Mouse (Mus musculus): Measurements from ENCODE around the gene Krtap16-1.

The Krtap16-1 gene

DNA sequence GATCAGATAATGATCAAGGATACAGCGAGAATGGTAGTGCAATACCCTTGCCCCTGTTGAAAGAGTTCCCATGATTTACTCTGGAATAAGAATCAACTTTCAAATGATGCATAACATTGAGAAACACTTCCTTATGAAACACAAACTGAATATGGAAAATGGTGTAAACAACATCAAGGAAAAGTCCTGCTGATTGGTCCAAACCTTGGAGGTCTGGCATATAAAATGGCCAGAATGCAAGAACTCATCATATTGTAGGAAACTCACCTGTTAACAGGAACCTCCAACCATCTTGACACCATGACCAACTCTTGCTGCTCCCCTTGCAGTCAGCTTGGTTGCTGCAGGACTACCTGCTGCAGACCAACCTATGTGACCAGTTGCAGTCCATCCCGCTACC lies 38.2 kb downstream of the Krtap16-1 start, which contains the start of gene Krtap9-5:
Gene Krtap9-5, plus strand, starts transcription at position 301 of the 400 bp plus-strand sequence.
- no peak for DNase-seq (ENCODE audit: low spot score)

DNA sequence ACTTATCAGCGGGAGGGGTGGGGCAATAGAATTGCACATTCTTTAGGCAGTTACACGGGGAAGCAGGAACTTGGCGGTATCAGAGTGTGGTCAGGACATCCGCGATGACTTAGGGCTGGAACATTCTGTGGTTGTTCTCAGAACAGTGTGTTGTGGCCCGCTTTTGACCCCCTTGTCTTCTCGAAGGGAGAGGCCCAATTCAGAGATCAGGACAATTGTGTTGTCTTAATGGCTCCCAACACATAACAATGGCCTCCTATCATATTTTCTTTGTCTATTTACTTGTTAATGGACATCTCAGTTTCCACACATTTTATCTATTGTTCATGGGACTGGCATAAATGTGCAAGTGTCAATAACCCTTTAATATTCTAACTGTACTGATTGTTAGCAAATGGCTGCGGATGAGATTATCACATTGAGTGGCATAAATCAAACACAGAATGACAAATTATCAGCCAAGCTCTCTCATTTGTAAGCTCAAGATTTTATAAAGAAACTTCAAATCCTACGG lies 48.6 kb downstream of the Krtap16-1 start:
- no peak for DNase-seq (ENCODE audit: low spot score)

DNA sequence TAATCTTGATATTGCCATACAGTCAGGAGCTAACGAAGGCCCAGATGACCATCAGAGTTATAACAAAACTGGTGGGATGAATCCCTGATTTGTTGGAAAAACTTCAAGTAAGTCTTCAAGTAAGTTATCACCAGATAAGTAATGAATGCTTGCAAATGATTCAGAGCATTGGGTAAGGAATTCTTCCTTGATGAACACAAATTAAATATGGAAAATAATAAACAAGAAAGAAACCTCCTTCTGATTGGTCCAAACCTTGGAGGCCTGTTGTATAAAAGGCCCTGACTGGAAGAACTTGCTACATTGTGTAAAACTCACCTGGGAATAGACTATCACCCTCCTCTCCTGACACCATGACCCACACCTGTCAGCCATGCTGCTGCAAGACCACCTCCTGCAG lies 50.4 kb downstream of the Krtap16-1 start, which contains the start of gene Krtap31-2:
Gene Krtap31-2, plus strand, starts transcription at position 301 of the 400 bp plus-strand sequence.
- no peak for DNase-seq (ENCODE audit: low spot score)
